In genomic region chr1:38450677-38451076, GRCm38 (mm10) we compare ENCODE assay signal across 9 mouse cellular contexts.
DNase-seq lines count a peak whose midpoint lies in the region; ATAC-seq lines count a peak whose summit lies in the region.
"Had no signal": no experiment of that assay in that cellular context is flagged by ENCODE, and none has a peak within 500 bp of the region (broad histone marks: within the 10 kb centered on the region; RNA-seq: fewer than 3 reads in every experiment).

No protein-coding gene starts in this region.

- 47% methylated on average over 12 of the region's 12 CpGs for WGBS in hindbrain, embryonic 15.5 days
- 95% methylated on average over 12 of the region's 12 CpGs for WGBS in kidney, embryonic 15.5 days

- H3K4me2 ChIP-seq in hindbrain, embryonic 15.5 days, result no peak overlapping the region
- no peak overlapping the region for H3K4me2 ChIP-seq in kidney, embryonic 15.5 days
- H3K4me2 ChIP-seq: midbrain, embryonic 12.5 days had no signal

- peaks cover 41% of the 10 kb centered on the region for H3K4me1 ChIP-seq in hindbrain, embryonic 15.5 days (replicated peaks)
- peaks cover 19% of the 10 kb centered on the region for H3K4me1 ChIP-seq in kidney, embryonic 15.5 days

- peak; percentile 3 for DNase-seq in adrenal gland, adult 8-10 months
- DNase-seq in cerebellum, adult 18-20 months, result peak; percentile 39 to 46
- peak; percentile 53 to 77 for DNase-seq in frontal cortex, postnatal 36 days (ENCODE audit: low spot score in 2 of 2)
- peak; percentile 15 for DNase-seq in lung, postnatal 14 days
- no peak for DNase-seq in natural killer cell, adult 2 months (ENCODE audit: low spot score in 2 of 2)

- H3K27ac ChIP-seq in hindbrain, embryonic 15.5 days (replicated peaks), result peak overlapping the region; percentile 75
- no peak overlapping the region for H3K27ac ChIP-seq in kidney, embryonic 15.5 days
- H3K27ac ChIP-seq: midbrain, embryonic 12.5 days had no signal

- H3K27me3 ChIP-seq in hindbrain, embryonic 15.5 days, result no peaks in the 10 kb centered on the region
- no peaks in the 10 kb centered on the region for H3K27me3 ChIP-seq in kidney, embryonic 15.5 days
- H3K27me3 ChIP-seq: midbrain, embryonic 12.5 days had no signal

- no peak overlapping the region for H3K9ac ChIP-seq in hindbrain, embryonic 15.5 days
- H3K9ac ChIP-seq in kidney, embryonic 15.5 days, result no peak overlapping the region
- H3K9ac ChIP-seq: midbrain, embryonic 12.5 days had no signal

- H3K36me3 ChIP-seq in hindbrain, embryonic 15.5 days, result no peaks in the 10 kb centered on the region
- no peaks in the 10 kb centered on the region for H3K36me3 ChIP-seq in kidney, embryonic 15.5 days
- H3K36me3 ChIP-seq: midbrain, embryonic 12.5 days had no signal

- ATAC-seq in hindbrain, embryonic 15.5 days (ENCODE audit: low FRiP score, low read depth), result peak; percentile 93
- no peak for ATAC-seq in kidney, embryonic 15.5 days (replicated peaks; ENCODE audit: low FRiP score)
- no peak for ATAC-seq in granulocyte monocyte progenitor cell, adult 5-6 weeks (replicated peaks; ENCODE audit: poor library complexity, severe bottlenecking)

- H3K4me3 ChIP-seq in hindbrain, embryonic 15.5 days, result no peak overlapping the region
- H3K4me3 ChIP-seq in kidney, embryonic 15.5 days (replicated peaks), result no peak overlapping the region
- H3K4me3 ChIP-seq: midbrain, embryonic 12.5 days had no signal

- H3K9me3 ChIP-seq in hindbrain, embryonic 15.5 days, result no peaks in the 10 kb centered on the region
- no peaks in the 10 kb centered on the region for H3K9me3 ChIP-seq in kidney, embryonic 15.5 days (replicated peaks)
- H3K9me3 ChIP-seq: midbrain, embryonic 12.5 days had no signal

Comparison
In these comparisons a context has a peak if more than half of its experiments do, and no peak if none do; other contexts are left out.
1. DNase-seq: peak in adrenal gland, adult 8-10 months (single experiment), cerebellum, adult 18-20 months (2 of 2), frontal cortex, postnatal 36 days (2 of 2) and lung, postnatal 14 days (single experiment); none in natural killer cell, adult 2 months (0 of 2).